Mouse (Mus musculus) lung, postnatal 0 days (tissue): Measurements from ENCODE around the gene Hist3h2a.

Experiments
- CTCF ChIP-seq: IDR thresholded peaks from 2 replicates; pipeline ENCODE4 v1.5.1; 2016; ENCODE audit warnings: antibody characterized with exemption, mild to moderate bottlenecking
- EP300 ChIP-seq: IDR thresholded peaks from 2 replicates; pipeline ENCODE4 v1.6.1; 2016; ENCODE audit warnings: antibody characterized with exemption, mild to moderate bottlenecking, control low read depth

- no peak for TF ChIP-seq CTCF
- TF ChIP-seq EP300 = no peak
Observed at GRCm38 (mm10) chr11:58964216-58964615, 9.7 kb downstream of the Hist3h2a start.
